Mouse (Mus musculus) monocyte, adult 5-6 weeks (primary cell): ENCODE results near the gene Ift20. TPM values are rescaled to one million over a fixed set of nuclear protein-coding genes. Genes with fewer than 3 reads are reported as not detected.
A peak's percentile ranks its signal among the peaks of the same experiment; 100 is the strongest.
"Not testable (repeated sequence)": the region's sequence is repeated elsewhere in the genome, so short reads cannot be mapped to it uniquely, and the experiment has no call there.

Experiments
- ATAC-seq: fragments of 153-309, 156-312 bp; replicated peaks from 2 replicates; pipeline ENCODE4 v1.8.0; 2017; ENCODE audit warnings: mild to moderate bottlenecking; ENCODE audit not compliant: low TSS enrichment, insufficient number of reproducible peaks, severe bottlenecking, poor library complexity, low FRiP score
- total RNA-seq: library from RNA; stranded (forward); fragments of 200-1000, 200-491, 200-594 nt; gene quantifications from 3 replicates; pipeline ENCODE4 v1.2.3, GENCODE M21; 2017

Gene Ift20
- total RNA-seq, 1 experiment from 2014 or later: 162 TPM

GRCm38 (mm10) chr11:78518931-78519330 is 17.2 kb upstream of the Ift20 start:
- no peak for ATAC-seq

GRCm38 (mm10) chr11:78521880-78522279 is 14.3 kb upstream of the Ift20 start:
- ATAC-seq: no peak

- ATAC-seq: no peak
These were observed 13.6 kb upstream of the Ift20 start for GRCm38 (mm10) chr11:78522481-78522997.

GRCm38 (mm10) chr11:78523241-78523955 is 12.8 kb upstream of the Ift20 start:
- no peak for ATAC-seq

- ATAC-seq: no peak
These were observed 11.3 kb upstream of the Ift20 start for GRCm38 (mm10) chr11:78524838-78525237.

DNA sequence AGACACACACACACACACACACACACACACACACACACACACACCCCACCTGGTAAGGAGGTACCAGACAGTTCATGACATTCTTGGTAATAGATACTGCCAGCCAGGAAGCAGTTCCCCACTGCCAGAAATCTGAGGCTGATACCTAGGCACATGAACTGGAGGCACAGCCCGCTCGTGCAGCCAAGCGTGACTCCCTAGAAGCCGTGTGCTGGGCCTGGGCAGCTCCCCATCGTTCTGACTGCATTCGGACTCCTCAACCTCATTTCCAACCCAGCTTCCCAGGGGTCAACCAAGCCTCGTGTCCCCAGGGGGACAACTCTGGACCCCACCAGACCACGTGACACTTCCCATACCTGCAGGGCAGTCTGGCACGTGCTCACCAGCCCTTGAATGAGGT is 7.4 kb upstream of the Ift20 start:
- no peak for ATAC-seq

DNA sequence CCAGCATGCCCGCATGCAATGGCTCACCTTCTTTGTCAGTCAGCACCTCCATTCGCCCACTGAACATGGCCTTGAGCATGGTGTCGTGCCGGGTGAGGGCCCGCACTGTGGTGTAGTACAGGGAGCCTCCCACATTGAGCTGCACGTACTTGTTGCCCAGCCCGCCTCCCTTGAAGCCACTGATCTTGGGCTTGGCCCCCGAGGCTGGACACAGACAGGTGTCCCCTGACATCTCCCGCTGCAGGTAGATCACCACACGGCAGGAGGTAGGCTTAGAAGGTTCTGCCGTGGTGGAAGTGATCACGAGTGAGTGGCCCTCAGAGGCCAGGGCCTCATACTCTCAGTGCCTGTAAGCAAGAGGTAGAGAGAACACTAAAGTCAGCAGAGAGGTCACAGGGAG is 6.2 kb upstream of the Ift20 start:
- no peak for ATAC-seq

- no peak for ATAC-seq
These were observed 5.1 kb upstream of the Ift20 start for GRCm38 (mm10) chr11:78531046-78531445.

DNA sequence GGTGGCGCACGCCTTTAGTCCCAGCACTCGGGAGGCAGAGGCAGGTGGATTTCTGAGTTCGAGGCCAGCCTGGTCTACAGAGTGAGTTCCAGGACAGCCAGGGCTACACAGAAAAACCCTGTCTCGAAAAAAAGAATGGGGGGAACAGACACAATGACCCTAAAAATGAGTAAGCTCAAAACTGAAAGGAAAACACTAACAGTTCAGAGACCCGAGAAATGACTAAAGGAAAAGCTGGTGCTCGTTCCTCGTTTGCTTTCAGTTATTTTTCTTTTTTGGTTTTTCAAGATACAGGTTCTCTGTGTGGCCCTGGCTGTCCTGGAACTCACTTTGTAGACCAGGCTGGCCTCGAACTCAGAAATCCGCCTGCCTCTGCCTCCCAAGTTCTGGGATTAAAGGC is 4.6 kb upstream of the Ift20 start:
- not testable (repeated sequence) for ATAC-seq

DNA sequence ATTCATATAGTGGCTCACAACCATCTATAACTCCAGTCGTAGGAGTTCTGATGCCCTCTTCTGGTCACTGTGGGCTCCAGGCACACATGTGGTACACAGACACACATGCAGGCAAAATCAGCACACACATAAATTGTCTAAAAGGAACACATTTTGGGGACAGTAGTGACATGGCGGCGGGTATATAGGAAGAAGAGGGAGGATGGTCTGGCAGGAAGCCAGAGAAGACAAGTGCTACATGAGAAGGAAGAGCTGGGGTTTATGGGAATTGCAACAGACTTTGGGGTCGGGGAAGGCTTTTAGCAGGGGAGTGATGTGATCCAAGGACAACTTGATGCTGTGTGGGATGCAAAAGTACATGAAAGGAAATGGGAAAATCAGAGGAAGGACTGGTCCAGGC is 1.6 kb upstream of the Ift20 start:
- ATAC-seq: no peak

DNA sequence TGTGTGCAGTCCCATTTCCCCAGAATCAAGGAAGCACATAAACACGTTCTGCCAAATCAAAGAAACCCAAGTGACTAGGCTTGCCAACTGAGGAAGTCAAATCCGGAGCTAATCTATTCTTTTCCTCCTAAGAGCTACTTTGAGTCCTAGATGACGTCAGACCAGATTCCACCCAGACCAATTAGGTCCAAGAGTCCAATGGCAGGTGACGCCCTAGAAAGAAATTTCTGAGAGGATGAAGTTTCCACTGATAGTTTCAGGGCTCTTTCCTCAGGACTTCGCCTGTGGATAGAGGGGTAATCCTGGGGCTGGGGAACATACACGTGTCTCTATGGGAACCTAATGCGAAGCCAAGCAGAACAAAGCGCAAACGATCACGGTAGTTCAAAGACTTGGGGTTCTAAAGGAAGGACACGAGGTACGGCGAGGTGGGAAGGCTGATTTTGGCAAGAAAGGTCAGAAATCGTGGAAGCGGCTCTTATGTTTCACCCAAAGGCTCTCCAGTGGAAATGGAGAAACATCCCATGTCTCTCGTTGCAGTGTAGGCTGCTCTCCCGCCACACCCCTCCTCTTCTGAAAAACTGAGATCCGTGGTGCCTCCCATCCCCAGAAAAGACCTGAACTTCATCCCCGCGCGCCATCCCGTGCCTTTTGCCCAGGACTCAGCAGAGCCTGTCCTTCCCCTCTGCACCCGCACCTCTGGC is 633 bp upstream of the Ift20 start:
- ATAC-seq: peak; percentile 38; the same call in 1 of the 2 replicates

- no peak for ATAC-seq
These were observed 526 bp downstream of the Ift20 start for GRCm38 (mm10) chr11:78536690-78537084.

DNA sequence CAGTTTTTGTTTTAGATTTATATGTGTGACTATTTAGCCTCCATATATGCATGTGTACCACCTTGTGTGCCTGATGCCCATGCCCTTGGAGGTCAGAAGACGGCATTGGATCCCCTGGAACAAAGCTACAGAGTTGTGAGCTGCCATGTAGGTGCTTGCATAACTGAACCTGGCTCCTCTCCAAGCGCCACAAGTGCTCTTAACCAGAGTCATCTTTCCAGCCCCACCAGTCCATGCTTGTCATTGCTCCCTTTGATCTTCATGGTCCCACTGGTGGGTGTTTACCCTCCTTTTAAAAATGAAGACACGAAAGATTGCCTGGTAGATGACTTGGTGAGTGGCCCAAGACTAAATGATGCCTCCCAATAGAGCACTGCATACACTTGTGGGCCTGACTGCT is 4.2 kb downstream of the Ift20 start:
- ATAC-seq: no peak

GRCm38 (mm10) chr11:78544449-78545111 is 8.4 kb downstream of the Ift20 start:
- ATAC-seq: no peak

- no peak for ATAC-seq
These were observed 9.0 kb downstream of the Ift20 start for GRCm38 (mm10) chr11:78545181-78545580.

GRCm38 (mm10) chr11:78547718-78548460 is 11.7 kb downstream of the Ift20 start:
- no peak for ATAC-seq

- ATAC-seq: no peak
These were observed 13.4 kb downstream of the Ift20 start for GRCm38 (mm10) chr11:78549491-78549987.

- peak; percentile 100 for ATAC-seq
These were observed 14.3 kb downstream of the Ift20 start, which contains the start of gene Tmem97 for GRCm38 (mm10) chr11:78550168-78551058. Gene Tmem97, minus strand, starts transcription at chr11:78550777.
